Mouse (Mus musculus): Measurements from ENCODE around the gene Gfra4. TPM values are rescaled to one million over a fixed set of nuclear protein-coding genes. Genes with fewer than 3 reads are reported as not detected.

Gene Gfra4
- polyA plus RNA-seq, 1 experiment = 0.73 TPM

DNA sequence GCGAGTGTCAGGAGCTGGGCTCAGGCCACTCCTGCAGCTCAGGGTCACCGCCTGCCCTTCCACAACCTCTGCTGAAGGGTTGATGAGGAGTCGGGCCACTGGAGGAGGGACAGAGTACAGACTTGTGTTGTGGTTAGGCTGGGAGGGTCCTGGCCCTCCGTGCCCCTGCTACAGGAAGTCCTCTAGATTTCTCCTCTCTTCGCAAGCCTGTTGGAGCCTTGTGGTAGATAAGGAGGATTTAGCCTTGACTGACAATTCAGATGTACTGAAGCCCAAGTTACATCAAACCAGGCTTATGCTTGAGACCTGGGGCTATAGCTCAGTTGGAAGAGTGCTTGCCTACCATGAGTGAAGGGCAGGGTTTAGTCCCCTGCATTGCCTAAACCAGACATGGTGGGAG is 37.6 kb upstream of the Gfra4 start:
- no peak for TF ChIP-seq EP300 (IDR thresholded peaks at IDR 0.05; ENCODE audit: insufficient read depth, low read depth, low read length)
- TF ChIP-seq POLR2A (IDR thresholded peaks at IDR 0.05; ENCODE audit: insufficient read depth, low read length) = no peak
- no peak for TF ChIP-seq CTCF (IDR thresholded peaks at IDR 0.05; ENCODE audit: low read depth, low read length)
- H3K9me3 ChIP-seq (replicated peaks; ENCODE audit: control insufficient read depth, insufficient read depth, low read length, poor library complexity, severe bottlenecking) = no peaks in the 10 kb centered on the region
- H3K4me3 ChIP-seq (ENCODE audit: low read depth, low read length) = no peak overlapping the region
- no peak overlapping the region for H3K9ac ChIP-seq (ENCODE audit: low read depth, poor library complexity, severe bottlenecking)
- no peaks in the 10 kb centered on the region for H3K36me3 ChIP-seq (ENCODE audit: control insufficient read depth, insufficient read depth, low read length, poor library complexity, severe bottlenecking)
- H3K27me3 ChIP-seq (ENCODE audit: control insufficient read depth, insufficient read depth, low read length, poor library complexity, severe bottlenecking) = no peaks in the 10 kb centered on the region
- no peaks in the 10 kb centered on the region for H3K4me1 ChIP-seq (ENCODE audit: control insufficient read depth, insufficient read depth, low read length)
- no peak overlapping the region for H3K27ac ChIP-seq (ENCODE audit: insufficient read depth, low read length)

DNA sequence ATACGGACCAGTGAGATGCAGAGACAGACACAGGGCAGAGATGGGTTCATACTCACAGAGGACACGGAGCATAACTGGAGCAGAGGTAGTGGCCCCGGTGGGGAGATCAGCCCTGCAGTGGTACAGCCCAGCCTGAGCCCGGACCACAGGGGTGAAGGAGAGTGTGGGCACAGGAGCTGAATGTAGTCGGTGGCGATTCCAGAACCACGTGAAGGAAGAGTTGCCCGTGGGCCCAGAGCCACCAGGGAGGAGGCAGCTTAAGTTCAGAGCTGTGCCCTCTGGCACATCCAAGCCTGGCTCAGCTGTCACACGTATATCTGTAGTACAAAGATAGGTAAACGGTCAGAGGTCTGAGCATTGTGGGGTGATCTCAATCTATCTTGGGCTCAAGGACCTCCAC is 29.6 kb upstream of the Gfra4 start:
- H3K4me1 ChIP-seq (ENCODE audit: control insufficient read depth, insufficient read depth, low read length) = no peaks in the 10 kb centered on the region
- H3K27me3 ChIP-seq (ENCODE audit: control insufficient read depth, insufficient read depth, low read length, poor library complexity, severe bottlenecking) = no peaks in the 10 kb centered on the region
- no peaks in the 10 kb centered on the region for H3K9me3 ChIP-seq (replicated peaks; ENCODE audit: control insufficient read depth, insufficient read depth, low read length, poor library complexity, severe bottlenecking)
- H3K27ac ChIP-seq (ENCODE audit: insufficient read depth, low read length) = no peak overlapping the region
- no peak overlapping the region for H3K9ac ChIP-seq (ENCODE audit: low read depth, poor library complexity, severe bottlenecking)
- no peaks in the 10 kb centered on the region for H3K36me3 ChIP-seq (ENCODE audit: control insufficient read depth, insufficient read depth, low read length, poor library complexity, severe bottlenecking)
- TF ChIP-seq EP300 (IDR thresholded peaks at IDR 0.05; ENCODE audit: insufficient read depth, low read depth, low read length) (no peak), POLR2A (IDR thresholded peaks at IDR 0.05; ENCODE audit: insufficient read depth, low read length) (no peak), CTCF (IDR thresholded peaks at IDR 0.05; ENCODE audit: low read depth, low read length) (no peak)
- H3K4me3 ChIP-seq (ENCODE audit: low read depth, low read length) = no peak overlapping the region

- TF ChIP-seq CTCF (IDR thresholded peaks at IDR 0.05; ENCODE audit: low read depth, low read length) = no peak
- TF ChIP-seq EP300 (IDR thresholded peaks at IDR 0.05; ENCODE audit: insufficient read depth, low read depth, low read length) = no peak
- TF ChIP-seq POLR2A (IDR thresholded peaks at IDR 0.05; ENCODE audit: insufficient read depth, low read length) = no peak
- no peak overlapping the region for H3K27ac ChIP-seq (ENCODE audit: insufficient read depth, low read length)
These were observed 24.6 kb upstream of the Gfra4 start for GRCm38 (mm10) chr2:131067481-131067880.

DNA sequence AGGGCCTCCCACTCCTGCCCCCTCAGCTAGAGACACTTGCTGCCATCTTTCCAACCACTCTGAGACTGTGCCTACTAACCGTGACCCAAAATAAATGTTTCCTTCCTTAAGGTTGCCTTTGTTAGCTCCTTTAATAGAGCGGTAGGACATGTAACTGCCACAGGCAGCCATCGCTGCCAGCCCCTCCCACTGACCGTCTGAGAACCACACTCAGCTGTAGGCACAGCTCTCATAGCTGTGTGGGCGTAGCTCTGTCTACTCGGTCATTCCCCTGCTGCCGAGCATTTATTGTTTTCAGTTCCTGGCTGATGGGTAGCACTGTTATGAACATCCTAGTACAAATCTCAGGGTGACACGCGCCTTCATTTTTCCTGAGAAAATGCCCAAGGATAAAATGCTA is 23.5 kb upstream of the Gfra4 start:
- H3K9ac ChIP-seq (ENCODE audit: low read depth, poor library complexity, severe bottlenecking) = no peak overlapping the region
- H3K27me3 ChIP-seq (ENCODE audit: control insufficient read depth, insufficient read depth, low read length, poor library complexity, severe bottlenecking) = no peaks in the 10 kb centered on the region
- H3K9me3 ChIP-seq (replicated peaks; ENCODE audit: control insufficient read depth, insufficient read depth, low read length, poor library complexity, severe bottlenecking) = no peaks in the 10 kb centered on the region
- H3K4me3 ChIP-seq (ENCODE audit: low read depth, low read length) = no peak overlapping the region
- H3K36me3 ChIP-seq (ENCODE audit: control insufficient read depth, insufficient read depth, low read length, poor library complexity, severe bottlenecking) = no peaks in the 10 kb centered on the region
- H3K27ac ChIP-seq (ENCODE audit: insufficient read depth, low read length) = no peak overlapping the region
- no peaks in the 10 kb centered on the region for H3K4me1 ChIP-seq (ENCODE audit: control insufficient read depth, insufficient read depth, low read length)
- TF ChIP-seq POLR2A (IDR thresholded peaks at IDR 0.05; ENCODE audit: insufficient read depth, low read length) (no peak), CTCF (IDR thresholded peaks at IDR 0.05; ENCODE audit: low read depth, low read length) (no peak), EP300 (IDR thresholded peaks at IDR 0.05; ENCODE audit: insufficient read depth, low read depth, low read length) (no peak)

More at GRCm38 (mm10) chr2:131067481-131067880, 24.6 kb upstream of the Gfra4 start:
- no peaks in the 10 kb centered on the region for H3K9me3 ChIP-seq (replicated peaks; ENCODE audit: control insufficient read depth, insufficient read depth, low read length, poor library complexity, severe bottlenecking)
- no peaks in the 10 kb centered on the region for H3K27me3 ChIP-seq (ENCODE audit: control insufficient read depth, insufficient read depth, low read length, poor library complexity, severe bottlenecking)
- H3K4me3 ChIP-seq (ENCODE audit: low read depth, low read length) = no peak overlapping the region
- H3K9ac ChIP-seq (ENCODE audit: low read depth, poor library complexity, severe bottlenecking) = no peak overlapping the region
- H3K4me1 ChIP-seq (ENCODE audit: control insufficient read depth, insufficient read depth, low read length) = no peaks in the 10 kb centered on the region
- no peaks in the 10 kb centered on the region for H3K36me3 ChIP-seq (ENCODE audit: control insufficient read depth, insufficient read depth, low read length, poor library complexity, severe bottlenecking)

- Histone ChIP-seq H3K9me3 (replicated peaks; ENCODE audit: control insufficient read depth, insufficient read depth, low read length, poor library complexity, severe bottlenecking) (no peaks in the 10 kb centered on the region), H3K4me3 (ENCODE audit: low read depth, low read length) (peak within 1 kb of the TSS; percentile 18; the same call in 1 of the 2 replicates), H3K4me1 (ENCODE audit: control insufficient read depth, insufficient read depth, low read length) (no peaks in the 10 kb centered on the region), H3K9ac (ENCODE audit: low read depth, poor library complexity, severe bottlenecking) (no peak within 1 kb of the TSS), H3K27ac (ENCODE audit: insufficient read depth, low read length) (no peak within 1 kb of the TSS), H3K27me3 (ENCODE audit: control insufficient read depth, insufficient read depth, low read length, poor library complexity, severe bottlenecking) (no peaks in the 10 kb centered on the region), H3K36me3 (ENCODE audit: control insufficient read depth, insufficient read depth, low read length, poor library complexity, severe bottlenecking) (no peaks in the 10 kb centered on the region)
- TF ChIP-seq POLR2A (IDR thresholded peaks at IDR 0.05; ENCODE audit: insufficient read depth, low read length) (no peak), CTCF (IDR thresholded peaks at IDR 0.05; ENCODE audit: low read depth, low read length) (no peak), EP300 (IDR thresholded peaks at IDR 0.05; ENCODE audit: insufficient read depth, low read depth, low read length) (no peak)
These were observed 20.5 kb upstream of the Gfra4 start, which contains the start of gene Adam33 for GRCm38 (mm10) chr2:131063404-131063864. Gene Adam33 (minus strand): TSS chr2:131063814.

GRCm38 (mm10) chr2:131061607-131062006 is 18.7 kb upstream of the Gfra4 start:
- Histone ChIP-seq H3K27ac (ENCODE audit: insufficient read depth, low read length) (no peak overlapping the region), H3K27me3 (ENCODE audit: control insufficient read depth, insufficient read depth, low read length, poor library complexity, severe bottlenecking) (no peaks in the 10 kb centered on the region), H3K4me1 (ENCODE audit: control insufficient read depth, insufficient read depth, low read length) (no peaks in the 10 kb centered on the region), H3K9ac (ENCODE audit: low read depth, poor library complexity, severe bottlenecking) (no peak overlapping the region), H3K9me3 (replicated peaks; ENCODE audit: control insufficient read depth, insufficient read depth, low read length, poor library complexity, severe bottlenecking) (no peaks in the 10 kb centered on the region), H3K4me3 (ENCODE audit: low read depth, low read length) (no peak overlapping the region), H3K36me3 (ENCODE audit: control insufficient read depth, insufficient read depth, low read length, poor library complexity, severe bottlenecking) (no peaks in the 10 kb centered on the region)
- TF ChIP-seq EP300 (IDR thresholded peaks at IDR 0.05; ENCODE audit: insufficient read depth, low read depth, low read length) (no peak), CTCF (IDR thresholded peaks at IDR 0.05; ENCODE audit: low read depth, low read length) (no peak), POLR2A (IDR thresholded peaks at IDR 0.05; ENCODE audit: insufficient read depth, low read length) (no peak)

Measured in ES-Bruce4 (cell line).